Mouse (Mus musculus) left cerebral cortex, postnatal 14 days (tissue): Measurements from ENCODE around the gene Kcna4. TPM values are rescaled to one million over a fixed set of nuclear protein-coding genes. Genes with fewer than 3 reads are reported as not detected.

Experiments used
- total RNA-seq, 2 experiments: library from RNA; stranded (reverse); gene quantifications; 2 replicates each; pipeline ENCODE4 v1.2.3; 2021

Kcna4 gene
- total RNA-seq, 2 experiments from 2014 or later = 23.6 to 27.1 TPM

Other genes with a start within 250 kb of the Kcna4 start
- gene Fshb, start 231.0 kb upstream of the Kcna4 start, total RNA-seq = not detected